Mouse (Mus musculus) kidney, postnatal 14 days (tissue): ENCODE data around the gene Sowaha.

Experiments
- DNase-seq: peaks from one replicate; pipeline ENCODE4 v3.0.0; 2022; ENCODE audit warnings: mixed read lengths

Gene Sowaha

GRCm38 (mm10) chr11:53504376-53504775 is 24.3 kb upstream of the Sowaha start:
- no peak for DNase-seq

GRCm38 (mm10) chr11:53503738-53504137 is 23.7 kb upstream of the Sowaha start:
- DNase-seq, result no peak

- DNase-seq, result no peak
Measured at GRCm38 (mm10) chr11:53502039-53502765, 22.1 kb upstream of the Sowaha start.

GRCm38 (mm10) chr11:53500569-53500968 is 20.5 kb upstream of the Sowaha start:
- peak; percentile 44 for DNase-seq

GRCm38 (mm10) chr11:53496946-53497345 is 16.9 kb upstream of the Sowaha start:
- DNase-seq, result no peak

- DNase-seq, result no peak
Measured at GRCm38 (mm10) chr11:53495417-53495816, 15.3 kb upstream of the Sowaha start.

- no peak for DNase-seq
Measured at GRCm38 (mm10) chr11:53493243-53493955, 13.3 kb upstream of the Sowaha start.

- DNase-seq, result no peak
Measured at GRCm38 (mm10) chr11:53491954-53492401, 11.9 kb upstream of the Sowaha start.

- DNase-seq, result no peak
Measured at GRCm38 (mm10) chr11:53489421-53489820, 9.3 kb upstream of the Sowaha start.

GRCm38 (mm10) chr11:53489007-53489406 is 8.9 kb upstream of the Sowaha start:
- no peak for DNase-seq

GRCm38 (mm10) chr11:53486822-53487594 is 6.9 kb upstream of the Sowaha start:
- DNase-seq, result peak; percentile 61

- DNase-seq, result no peak
Measured at GRCm38 (mm10) chr11:53486351-53486750, 6.3 kb upstream of the Sowaha start.

GRCm38 (mm10) chr11:53485719-53486118 is 5.6 kb upstream of the Sowaha start:
- no peak for DNase-seq

- no peak for DNase-seq
Measured at GRCm38 (mm10) chr11:53483159-53483891, 3.3 kb upstream of the Sowaha start.

GRCm38 (mm10) chr11:53481088-53481730 is 1.1 kb upstream of the Sowaha start:
- DNase-seq, result no peak

GRCm38 (mm10) chr11:53479171-53479782 is 797 bp downstream of the Sowaha start:
- no peak for DNase-seq

GRCm38 (mm10) chr11:53478383-53479170 is 1.5 kb downstream of the Sowaha start:
- no peak for DNase-seq

GRCm38 (mm10) chr11:53477833-53478232 is 2.2 kb downstream of the Sowaha start:
- DNase-seq, result no peak

- DNase-seq, result no peak
Measured at GRCm38 (mm10) chr11:53475620-53476019, 4.5 kb downstream of the Sowaha start.

GRCm38 (mm10) chr11:53472709-53473108 is 7.4 kb downstream of the Sowaha start:
- DNase-seq, result no peak
